Mouse (Mus musculus) stomach, postnatal 0 days (tissue): ENCODE results near the gene Defb13. TPM values are rescaled to one million over a fixed set of nuclear protein-coding genes. Genes with fewer than 3 reads are reported as not detected.
"Not testable (repeated sequence)": the region's sequence is repeated elsewhere in the genome, so short reads cannot be mapped to it uniquely, and the experiment has no call there.

Experiments used
- ATAC-seq: fragments of 200-750 bp; cut with Nextera tagmentation; 2 replicates; pipeline ENCODE4 v1.8.0; 2017; ENCODE audit not compliant: low FRiP score, low TSS enrichment
- DNase-seq: peaks from one replicate; pipeline ENCODE4 v3.0.0-alpha.2; 2016; ENCODE audit warnings: low spot score
- H3K27ac ChIP-seq: fragments of 300-500 bp; sonication (generic); replicated peaks from 2 replicates; pipeline ENCODE4 v1.5.1; 2014; ENCODE audit warnings: mild to moderate bottlenecking, control low read depth
- H3K27me3 ChIP-seq: fragments of 300-500 bp; sonication (generic); 2 replicates; pipeline ENCODE4 v1.6.1; 2014; ENCODE audit warnings: low read length; ENCODE audit not compliant: control insufficient read depth, insufficient read depth
- H3K36me3 ChIP-seq: fragments of 300-500 bp; sonication (generic); 2 replicates; pipeline ENCODE4 v1.6.1; 2014; ENCODE audit warnings: low read length, mixed read lengths; ENCODE audit not compliant: control insufficient read depth, insufficient read depth
- H3K4me1 ChIP-seq: fragments of 300-500 bp; sonication (generic); replicated peaks from 2 replicates; pipeline ENCODE4 v1.6.1; 2014; ENCODE audit warnings: antibody characterized with exemption; ENCODE audit not compliant: control insufficient read depth, insufficient read depth
- H3K4me2 ChIP-seq: fragments of 300-500 bp; sonication (generic); replicated peaks from 2 replicates; pipeline ENCODE4 v1.6.1; 2014; ENCODE audit warnings: low read depth, mild to moderate bottlenecking, control low read depth, moderate library complexity
- H3K4me3 ChIP-seq: fragments of 300-500 bp; sonication (generic); 2 replicates; pipeline ENCODE4 v1.5.1; 2014; ENCODE audit warnings: low read depth, low read length, control low read depth
- H3K9ac ChIP-seq: fragments of 300-500 bp; sonication (generic); 2 replicates; pipeline ENCODE4 v1.6.1; 2014; ENCODE audit warnings: mild to moderate bottlenecking, low read length, control low read depth, mixed read lengths
- H3K9me3 ChIP-seq: fragments of 300-500 bp; sonication (generic); 2 replicates; pipeline ENCODE4 v1.6.1; 2016; ENCODE audit warnings: low read length; ENCODE audit not compliant: control insufficient read depth
- CTCF ChIP-seq: IDR thresholded peaks from 2 replicates; pipeline ENCODE4 v1.5.1; 2016; ENCODE audit warnings: antibody characterized with exemption, low read depth, mild to moderate bottlenecking, moderate library complexity
- EP300 ChIP-seq: optimal IDR thresholded peaks from 2 replicates; pipeline ENCODE3; 2016; ENCODE audit warnings: antibody characterized with exemption
- WGBS: fragments of 180-500 bp; shearing (Covaris S2); extraction: QIAGEN DNeasy Blood & Tissue Kit; methylation state at CpG from one replicate; pipeline ENCODE4 v1.1.7; 2014; 5-methylcytosine and 5-hydroxymethylcytosine counted together
- polyA plus RNA-seq: library from polyadenylated mRNA; unstranded; fragments of >200 nt; fragmentation: Nextera tagmentation; extraction: Ambion mirVana; gene quantifications from 2 replicates; pipeline ENCODE4 v1.2.1, GENCODE M21; 2015

The Defb13 gene
- polyA plus RNA-seq, 1 experiment from 2014 or later: not detected

DNA sequence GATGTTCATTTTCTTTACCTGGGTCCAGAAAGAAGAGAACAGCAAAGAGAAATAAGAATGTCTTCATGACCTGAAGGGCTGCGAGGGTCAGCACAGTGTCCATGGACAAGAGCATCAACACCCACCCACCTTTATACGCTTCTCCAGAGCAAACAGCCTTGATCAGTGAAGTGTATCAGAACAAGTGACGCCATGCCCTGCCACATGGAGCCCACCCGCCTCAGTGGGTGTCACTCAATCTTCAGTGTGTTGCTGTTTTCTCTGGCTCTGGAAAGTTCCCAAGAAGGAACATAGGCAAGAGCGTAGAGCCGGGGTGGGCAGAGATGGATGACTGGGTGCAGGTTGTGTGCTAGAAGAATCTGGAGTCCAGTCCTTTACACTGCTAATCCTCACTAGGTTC is 14.0 kb upstream of the Defb13 start, which contains the start of gene Defb15:
Gene Defb15 (minus strand): TSS at position 101 of the 400 bp plus-strand sequence.
- ATAC-seq: no peak
- WGBS: 85% methylated on average over 6 of the region's 6 CpGs
- no peak for TF ChIP-seq CTCF
- no peak for TF ChIP-seq EP300

GRCm38 (mm10) chr8:21938052-21938451 is 8.5 kb upstream of the Defb13 start, which contains the start of gene Defb35:
TSS of gene Defb35 (plus strand) at chr8:21938352.
- not testable (repeated sequence) for H3K27ac ChIP-seq, H3K36me3 ChIP-seq, H3K9ac ChIP-seq, H3K27me3 ChIP-seq, DNase-seq, H3K9me3 ChIP-seq, H3K4me2 ChIP-seq, H3K4me1 ChIP-seq, ATAC-seq, H3K4me3 ChIP-seq
- WGBS: 85% methylated on average over 4 of the region's 4 CpGs

More for the DNA sequence above, 14.0 kb upstream of the Defb13 start, which contains the start of gene Defb15:
- no peak within 1 kb of the TSS for H3K4me3 ChIP-seq
- H3K36me3 ChIP-seq: no peaks in the 10 kb centered on the region
- H3K9me3 ChIP-seq: no peaks in the 10 kb centered on the region
- H3K4me2 ChIP-seq: no peak within 1 kb of the TSS
- H3K27me3 ChIP-seq: no peaks in the 10 kb centered on the region
- no peak for DNase-seq
- H3K27ac ChIP-seq: no peak within 1 kb of the TSS
- H3K9ac ChIP-seq: no peak within 1 kb of the TSS
- no peaks in the 10 kb centered on the region for H3K4me1 ChIP-seq

GRCm38 (mm10) chr8:21947311-21948017 is 902 bp downstream of the Defb13 start:
- H3K4me3 ChIP-seq: no peak overlapping the region
- ATAC-seq (no peak), DNase-seq (no peak)
- H3K36me3 ChIP-seq: no peaks in the 10 kb centered on the region
- 63% methylated on average over 9 of the region's 9 CpGs for WGBS
- H3K9ac ChIP-seq: no peak overlapping the region
- no peak overlapping the region for H3K27ac ChIP-seq
- TF ChIP-seq CTCF (no peak), EP300 (no peak)
- H3K4me1 ChIP-seq: no peaks in the 10 kb centered on the region
- no peak overlapping the region for H3K4me2 ChIP-seq
- no peaks in the 10 kb centered on the region for H3K9me3 ChIP-seq
- H3K27me3 ChIP-seq: no peaks in the 10 kb centered on the region

- Histone ChIP-seq H3K9me3 (no peaks in the 10 kb centered on the region), H3K36me3 (no peaks in the 10 kb centered on the region), H3K27ac (no peak overlapping the region), H3K4me3 (no peak overlapping the region), H3K4me1 (no peaks in the 10 kb centered on the region), H3K4me2 (no peak overlapping the region), H3K9ac (no peak overlapping the region), H3K27me3 (no peaks in the 10 kb centered on the region)
- DNase-seq (peak; percentile 62), ATAC-seq (no peak)
- WGBS: 4% methylated on average over 9 of the region's 9 CpGs
- peak; percentile 89 for TF ChIP-seq CTCF
- no peak for TF ChIP-seq EP300
These were observed 8.8 kb downstream of the Defb13 start for GRCm38 (mm10) chr8:21955321-21955720.

DNA sequence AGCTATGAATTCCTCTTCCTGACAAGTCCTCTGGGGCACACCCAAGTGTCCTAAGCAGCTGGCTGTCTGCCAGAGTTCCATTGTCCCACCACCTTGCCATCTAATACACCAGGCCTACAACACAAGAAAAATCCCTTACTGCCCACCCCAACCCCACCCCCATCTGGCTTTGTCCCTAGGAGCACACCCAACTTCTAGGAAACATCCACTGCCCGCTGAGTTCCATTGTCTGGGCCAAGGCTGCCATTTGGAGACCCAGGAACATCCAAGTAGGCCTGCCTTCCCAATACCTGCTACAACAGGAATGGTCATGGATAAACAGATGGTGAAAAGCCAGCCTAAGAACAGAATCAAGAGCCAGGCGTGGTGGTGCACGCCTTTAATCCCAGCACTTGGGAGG is 9.8 kb downstream of the Defb13 start:
- H3K4me1 ChIP-seq: no peaks in the 10 kb centered on the region
- DNase-seq (no peak), ATAC-seq (no peak)
- no peak overlapping the region for H3K4me3 ChIP-seq
- H3K9me3 ChIP-seq: no peaks in the 10 kb centered on the region
- TF ChIP-seq EP300: no peak
- no peak for TF ChIP-seq CTCF
- H3K9ac ChIP-seq: no peak overlapping the region
- H3K27ac ChIP-seq: no peak overlapping the region
- no peaks in the 10 kb centered on the region for H3K36me3 ChIP-seq
- no peaks in the 10 kb centered on the region for H3K27me3 ChIP-seq
- no peak overlapping the region for H3K4me2 ChIP-seq
- 80% methylated on average over 3 of the region's 3 CpGs for WGBS

DNA sequence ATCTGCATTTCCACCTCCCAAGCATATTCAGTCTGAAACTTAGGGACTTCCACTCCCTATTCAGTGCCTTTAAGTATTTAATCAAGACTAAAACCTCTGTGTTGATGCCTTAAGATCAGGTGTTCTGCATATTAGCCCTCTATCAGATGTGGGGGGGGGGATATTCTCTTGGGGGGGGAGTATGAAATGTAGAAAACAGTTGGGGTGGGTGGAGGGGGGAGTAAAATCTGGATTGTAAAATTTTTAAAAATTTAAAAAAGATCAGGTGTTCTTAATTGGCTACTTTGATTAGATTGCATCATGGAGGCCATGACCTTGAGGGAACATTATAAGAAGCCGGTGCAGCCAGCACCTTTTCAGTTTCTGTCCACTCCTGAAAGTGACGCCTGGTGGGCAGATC is 11.9 kb downstream of the Defb13 start, which contains the start of gene Fam90a1a:
Gene Fam90a1a (plus strand): TSS at position 301 of the 400 bp plus-strand sequence.
- ATAC-seq (no peak), DNase-seq (no peak)
- H3K4me2 ChIP-seq: no peak within 1 kb of the TSS
- H3K9me3 ChIP-seq: no peaks in the 10 kb centered on the region
- 87% methylated on average over 2 of the region's 2 CpGs for WGBS
- no peaks in the 10 kb centered on the region for H3K4me1 ChIP-seq
- TF ChIP-seq CTCF: no peak
- TF ChIP-seq EP300: no peak
- no peaks in the 10 kb centered on the region for H3K27me3 ChIP-seq
- no peaks in the 10 kb centered on the region for H3K36me3 ChIP-seq
- H3K27ac ChIP-seq: no peak within 1 kb of the TSS
- no peak within 1 kb of the TSS for H3K9ac ChIP-seq
- no peak within 1 kb of the TSS for H3K4me3 ChIP-seq
